Mouse (Mus musculus) ES-E14 (cell line): ENCODE results near the gene Tas1r2. TPM values are rescaled to one million over a fixed set of nuclear protein-coding genes. Genes with fewer than 3 reads are reported as not detected.

Experiments
- DNase-seq: peaks from one replicate; pipeline ENCODE4 v3.0.0-alpha.2; 2013; ENCODE audit warnings: low read depth, low spot score
- H3K27ac ChIP-seq: 2 replicates; pipeline ENCODE4 v1.5.1; 2012; ENCODE audit warnings: low read depth, mild to moderate bottlenecking, low read length, moderate library complexity, mixed read lengths; ENCODE audit not compliant: poor library complexity, insufficient read depth, severe bottlenecking
- H3K36me3 ChIP-seq: 2 replicates; pipeline ENCODE4 v1.6.1; 2012; ENCODE audit warnings: mild to moderate bottlenecking, low read length, moderate library complexity, mixed read lengths; ENCODE audit not compliant: control insufficient read depth, poor library complexity, insufficient read depth, severe bottlenecking
- H3K4me1 ChIP-seq, 2 experiments: fragments of 150-350 bp in 1 of 2; sonication (generic) in 1 of 2; 2 replicates each; pipeline ENCODE4 v1.6.1; 2012; ENCODE audit warnings: low read length in 2 of 2, mild to moderate bottlenecking in 1 of 2, mixed read lengths in 1 of 2; ENCODE audit not compliant: control insufficient read depth in 2 of 2, insufficient read depth in 2 of 2, poor library complexity in 1 of 2
- H3K4me3 ChIP-seq, 2 experiments: fragments of 150-350 bp in 1 of 2; sonication (generic) in 1 of 2; 2 replicates each; pipeline ENCODE4 v1.5.1; 2012; ENCODE audit warnings: low read length in 2 of 2, low read depth in 1 of 2, mild to moderate bottlenecking in 1 of 2, mixed read lengths in 1 of 2; ENCODE audit not compliant: insufficient read depth in 1 of 2, poor library complexity in 1 of 2, severe bottlenecking in 1 of 2
- H3K9ac ChIP-seq: 2 replicates; pipeline ENCODE4 v1.6.1; 2012; ENCODE audit warnings: low read depth, mild to moderate bottlenecking, low read length, mixed read lengths; ENCODE audit not compliant: poor library complexity, insufficient read depth, severe bottlenecking
- H3K9me3 ChIP-seq: fragments of 150-350 bp; sonication (generic); 2 replicates; pipeline ENCODE4 v1.6.1; 2012; ENCODE audit warnings: low read depth, mild to moderate bottlenecking, low read length; ENCODE audit not compliant: control insufficient read depth, insufficient read depth
- CHD2 ChIP-seq: IDR thresholded peaks from 2 replicates; pipeline ENCODE4 v1.6.1; 2014; ENCODE audit warnings: mild to moderate bottlenecking, low read depth, low read length, inconsistent platforms
- HCFC1 ChIP-seq: IDR thresholded peaks from 2 replicates; pipeline ENCODE4 v1.6.1; 2012; ENCODE audit warnings: low read length, inconsistent platforms, borderline replicate concordance; ENCODE audit not compliant: insufficient read depth
- MAFK ChIP-seq: IDR thresholded peaks from 2 replicates; pipeline ENCODE4 v1.6.1; 2014; ENCODE audit warnings: mild to moderate bottlenecking, low read depth, low read length, inconsistent platforms; ENCODE audit not compliant: insufficient read depth
- ZC3H11A ChIP-seq: IDR thresholded peaks from 2 replicates; pipeline ENCODE4 v1.6.1; 2012; ENCODE audit warnings: low read depth, mild to moderate bottlenecking, inconsistent platforms, low read length, borderline replicate concordance
- ZNF384 ChIP-seq: IDR thresholded peaks from 2 replicates; pipeline ENCODE4 v1.6.1; 2012; ENCODE audit warnings: low read depth, low read length, inconsistent platforms
- in situ Hi-C, 2 experiments: fragments of 600-800 bp; cut with MboI; formaldehyde crosslinking; loops; one replicate each; pipeline ENCODE4 v1.15.1; 2025; ENCODE audit warnings: low sequenced_read_pairs in 2 of 2, inconsistent platforms in 1 of 2; ENCODE audit not compliant: unreplicated experiment in 2 of 2
- total RNA-seq: library from RNA; depleted of rRNA; stranded (reverse); fragments of 300-350 nt; gene quantifications from 2 replicates; pipeline ENCODE4 v1.2.3, GENCODE M21; 2012

Tas1r2 gene
- total RNA-seq, 1 experiment, result 0.09 TPM

DNA sequence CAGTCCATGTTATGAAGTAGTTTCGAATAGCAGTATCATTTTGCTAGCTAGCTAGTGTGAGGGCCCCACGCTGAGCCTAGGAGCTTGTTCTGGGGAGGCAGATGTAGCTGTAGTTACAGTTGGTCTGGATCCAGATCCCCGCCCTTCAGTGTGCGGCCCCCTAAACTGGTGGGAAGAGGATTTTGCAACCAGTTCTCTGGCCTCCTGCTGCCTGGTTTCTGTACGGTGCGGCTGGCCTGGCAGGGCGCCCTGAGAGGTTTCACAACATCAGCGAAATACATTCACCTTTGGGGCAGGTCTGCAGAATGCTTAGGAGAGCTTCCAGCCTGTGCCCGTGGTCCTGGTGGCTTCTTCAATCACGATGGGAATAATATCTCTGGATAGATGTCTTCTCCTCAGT is 28.6 kb upstream of the Tas1r2 start:
- in situ Hi-C loops, result loop anchor here in 1 of 2 experiments (10.0 kb wide), 1 partner anchor 150 kb away; no protein-coding TSS in a partner anchor
- no peak overlapping the region for H3K27ac ChIP-seq
- no peak for DNase-seq

GRCm38 (mm10) chr4:139627361-139627760 is 26.0 kb upstream of the Tas1r2 start:
- H3K36me3 ChIP-seq, result peaks cover 3% of the 10 kb centered on the region; the same call in 1 of the 2 replicates
- H3K4me3 ChIP-seq, result no peak overlapping the region
- in situ Hi-C loops, result loop anchor here in 1 of 2 experiments (10.0 kb wide), 1 partner anchor 153 kb away; no protein-coding TSS in a partner anchor
- TF ChIP-seq HCFC1, result no peak
- TF ChIP-seq ZC3H11A, result no peak
- no peak for TF ChIP-seq ZNF384
- TF ChIP-seq CHD2, result no peak
- no peak for TF ChIP-seq MAFK
- H3K9ac ChIP-seq, result no peak overlapping the region
- H3K27ac ChIP-seq, result no peak overlapping the region
- no peak for DNase-seq
- peaks cover 2 to 21% of the 10 kb centered on the region in 2 experiments; a peak in 2 of 4 replicates for H3K4me1 ChIP-seq
- H3K9me3 ChIP-seq, result no peaks in the 10 kb centered on the region

More for the DNA sequence above, 28.6 kb upstream of the Tas1r2 start:
- Histone ChIP-seq H3K36me3 (peaks cover 3% of the 10 kb centered on the region; the same call in 1 of the 2 replicates), H3K9ac (0 out of 2 replicates have a peak overlapping the region, but pooled peaks have one; percentile 36), H3K4me3 (no peak overlapping the region), H3K4me1 (peaks cover 0 to 19% of the 10 kb centered on the region in 2 experiments; a peak in 2 of 4 replicates), H3K9me3 (no peaks in the 10 kb centered on the region)
- no peak for TF ChIP-seq CHD2
- no peak for TF ChIP-seq ZC3H11A
- no peak for TF ChIP-seq HCFC1
- no peak for TF ChIP-seq ZNF384
- TF ChIP-seq MAFK, result no peak

DNA sequence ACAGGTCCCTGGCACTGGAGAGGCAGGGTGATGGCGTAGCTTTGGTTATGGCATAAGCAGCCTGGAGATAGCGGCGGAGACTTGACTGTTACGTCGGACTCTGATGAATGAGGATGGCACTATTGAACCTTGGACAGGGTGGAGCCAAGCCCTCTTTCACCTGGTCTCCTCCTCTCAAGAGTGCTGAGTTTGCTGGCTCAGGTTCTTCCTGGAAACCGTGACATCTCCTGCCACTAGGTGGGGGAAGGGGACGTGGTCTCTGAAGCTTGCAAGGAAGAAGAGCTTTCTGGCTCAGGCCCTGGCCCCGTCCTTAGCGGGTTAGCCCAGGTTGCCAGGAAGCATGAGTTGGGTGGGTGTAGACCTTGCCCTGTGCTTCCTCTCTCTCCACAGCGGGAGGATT is 23.2 kb upstream of the Tas1r2 start:
- H3K9ac ChIP-seq, result no peak overlapping the region
- no peak overlapping the region for H3K27ac ChIP-seq
- H3K4me1 ChIP-seq, result peaks cover 2 to 10% of the 10 kb centered on the region in 2 experiments; a peak in 2 of 4 replicates
- H3K36me3 ChIP-seq, result peaks cover 3% of the 10 kb centered on the region; the same call in 1 of the 2 replicates
- no peak for DNase-seq
- TF ChIP-seq ZNF384, result no peak
- TF ChIP-seq CHD2, result no peak
- TF ChIP-seq ZC3H11A, result no peak
- TF ChIP-seq MAFK, result peak; percentile 71; the same call in 1 of the 2 replicates
- in situ Hi-C loops, result no loop called here
- H3K4me3 ChIP-seq, result no peak overlapping the region
- no peaks in the 10 kb centered on the region for H3K9me3 ChIP-seq

DNA sequence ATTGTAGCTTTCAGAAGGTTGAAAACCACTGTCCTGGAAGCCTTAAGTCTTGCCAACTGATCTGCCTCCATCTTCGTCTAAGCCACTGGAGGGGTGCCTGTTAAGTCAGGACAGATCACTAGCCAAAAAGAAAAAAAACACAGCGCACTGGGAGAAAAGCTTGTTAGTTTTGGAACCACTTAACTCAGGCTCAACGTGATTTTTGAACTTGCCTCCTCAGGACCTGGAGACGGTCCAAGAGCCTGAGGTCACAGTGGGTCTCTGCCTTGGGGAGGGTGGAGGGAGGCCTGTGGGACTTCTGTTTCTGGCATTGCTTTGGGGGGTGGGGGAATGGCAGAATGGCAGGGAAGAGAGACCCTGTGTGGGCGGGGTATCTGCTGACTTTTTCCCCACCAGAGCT is 22.2 kb upstream of the Tas1r2 start:
- no peak for DNase-seq
- H3K36me3 ChIP-seq, result peaks cover 2% of the 10 kb centered on the region; the same call in 1 of the 2 replicates
- TF ChIP-seq MAFK (no peak), ZNF384 (no peak)

More for the DNA sequence above, 22.2 kb upstream of the Tas1r2 start:
- no peak overlapping the region for H3K27ac ChIP-seq
- peaks cover 2 to 10% of the 10 kb centered on the region in 2 experiments; a peak in 2 of 4 replicates for H3K4me1 ChIP-seq
- no peaks in the 10 kb centered on the region for H3K9me3 ChIP-seq
- no peak overlapping the region for H3K4me3 ChIP-seq
- no peak overlapping the region for H3K9ac ChIP-seq
- in situ Hi-C loops, result no loop called here
